Mouse (Mus musculus) embryo, embryonic 9.5 days (tissue): ENCODE data around the gene 1810062G17Rik.
A peak's percentile ranks its signal among the peaks of the same experiment; 100 is the strongest.

Experiments
- DNase-seq: peaks from one replicate; pipeline ENCODE4 v3.0.0-alpha.2; 2017; ENCODE audit errors: extremely low spot score

Gene 1810062G17Rik

GRCm38 (mm10) chr3:36476261-36477155 lies 771 bp downstream of the 1810062G17Rik start:
- DNase-seq: peak; percentile 7

GRCm38 (mm10) chr3:36478776-36479175 lies 3.0 kb downstream of the 1810062G17Rik start:
- DNase-seq: no peak

GRCm38 (mm10) chr3:36480486-36480885 lies 4.7 kb downstream of the 1810062G17Rik start:
- no peak for DNase-seq

GRCm38 (mm10) chr3:36481776-36482193 lies 6.0 kb downstream of the 1810062G17Rik start:
- peak; percentile 59 for DNase-seq

GRCm38 (mm10) chr3:36482940-36483339 lies 7.2 kb downstream of the 1810062G17Rik start:
- DNase-seq: no peak

GRCm38 (mm10) chr3:36484292-36484691 lies 8.6 kb downstream of the 1810062G17Rik start:
- no peak for DNase-seq

GRCm38 (mm10) chr3:36486176-36486575 lies 10.4 kb downstream of the 1810062G17Rik start:
- DNase-seq: no peak

GRCm38 (mm10) chr3:36486881-36487280 lies 11.1 kb downstream of the 1810062G17Rik start:
- no peak for DNase-seq

- DNase-seq: no peak
These were observed 12.6 kb downstream of the 1810062G17Rik start for GRCm38 (mm10) chr3:36488367-36488766.

GRCm38 (mm10) chr3:36488899-36489589 lies 13.3 kb downstream of the 1810062G17Rik start:
- no peak for DNase-seq

GRCm38 (mm10) chr3:36489590-36489910 lies 13.8 kb downstream of the 1810062G17Rik start:
- no peak for DNase-seq

- no peak for DNase-seq
These were observed 15.8 kb downstream of the 1810062G17Rik start for GRCm38 (mm10) chr3:36491535-36491934.

- DNase-seq: no peak
These were observed 17.1 kb downstream of the 1810062G17Rik start for GRCm38 (mm10) chr3:36492716-36493391.

- DNase-seq: no peak
These were observed 18.0 kb downstream of the 1810062G17Rik start for GRCm38 (mm10) chr3:36493641-36494283.

GRCm38 (mm10) chr3:36494613-36495012 lies 18.9 kb downstream of the 1810062G17Rik start:
- DNase-seq: no peak

- DNase-seq: peak; percentile 83
These were observed 19.7 kb downstream of the 1810062G17Rik start for GRCm38 (mm10) chr3:36495436-36495835.

GRCm38 (mm10) chr3:36496273-36496672 lies 20.5 kb downstream of the 1810062G17Rik start:
- no peak for DNase-seq

GRCm38 (mm10) chr3:36496746-36497145 lies 21.0 kb downstream of the 1810062G17Rik start:
- peak; percentile 69 for DNase-seq

- DNase-seq: no peak
These were observed 22.5 kb downstream of the 1810062G17Rik start for GRCm38 (mm10) chr3:36498224-36498623.

- DNase-seq: no peak
These were observed 23.7 kb downstream of the 1810062G17Rik start for GRCm38 (mm10) chr3:36499418-36499817.

- DNase-seq: no peak
These were observed 25.2 kb downstream of the 1810062G17Rik start for GRCm38 (mm10) chr3:36500976-36501375.

- no peak for DNase-seq
These were observed 25.8 kb downstream of the 1810062G17Rik start for GRCm38 (mm10) chr3:36501546-36501945.
